Mouse (Mus musculus): ENCODE data around the gene Inpp5d.

Inpp5d gene

DNA sequence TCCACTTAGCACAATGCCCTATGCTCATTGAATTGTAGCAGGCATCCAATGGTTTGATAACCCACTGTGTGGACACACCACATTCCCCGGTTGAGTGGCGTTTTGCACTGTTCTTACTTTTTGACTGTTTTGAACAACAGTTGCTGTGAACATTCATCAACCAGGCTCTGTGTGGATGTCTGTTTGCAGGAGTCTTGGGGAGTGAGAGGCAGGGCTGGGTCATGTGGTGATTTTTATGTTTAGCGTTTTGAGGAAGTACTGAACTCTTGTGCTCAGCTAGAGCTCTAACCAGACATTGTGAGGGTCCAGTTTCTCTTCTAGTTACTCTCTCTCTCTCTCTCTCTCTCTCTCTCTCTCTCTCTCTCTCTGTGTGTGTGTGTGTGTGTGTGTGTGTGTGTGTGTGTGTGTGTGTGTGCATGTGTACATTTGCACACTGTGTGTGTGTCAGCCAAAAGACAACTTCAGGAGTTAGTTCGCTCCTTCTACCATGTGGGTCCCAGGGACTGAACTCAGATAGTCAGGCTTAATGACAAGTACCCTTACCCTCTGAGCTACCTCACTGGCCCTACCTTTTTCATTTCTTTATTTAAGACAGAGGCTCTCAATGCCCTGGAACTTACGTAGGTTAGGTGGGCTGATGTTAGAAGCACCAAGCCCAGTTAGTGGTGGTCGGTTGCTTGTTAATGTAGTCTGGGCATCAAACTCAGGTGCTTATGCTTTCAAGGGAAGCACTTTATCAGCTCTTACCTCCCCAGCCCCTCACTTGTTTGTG is 5.3 kb downstream of the Inpp5d start:
- DNase-seq, result no peak

DNA sequence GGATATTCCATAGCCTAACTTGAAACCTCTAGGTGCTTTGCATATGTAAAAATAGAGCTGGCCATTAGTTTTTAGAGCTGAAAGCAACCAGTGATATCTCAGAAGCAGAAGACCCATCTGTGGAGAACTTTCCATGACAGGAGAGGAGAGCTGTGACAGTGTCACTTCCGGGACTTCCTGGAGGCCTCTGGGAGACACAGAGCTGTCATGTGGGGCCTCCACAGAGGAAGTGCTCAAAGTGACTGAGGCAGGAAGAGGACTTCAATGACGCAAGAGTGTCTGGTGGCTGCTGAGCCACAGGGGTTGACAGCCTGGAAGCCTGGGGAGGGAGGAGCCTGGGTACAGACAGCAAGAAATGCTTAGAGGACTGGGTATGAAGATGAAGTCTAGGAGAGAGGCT is 6.2 kb downstream of the Inpp5d start:
- no peak for DNase-seq

DNA sequence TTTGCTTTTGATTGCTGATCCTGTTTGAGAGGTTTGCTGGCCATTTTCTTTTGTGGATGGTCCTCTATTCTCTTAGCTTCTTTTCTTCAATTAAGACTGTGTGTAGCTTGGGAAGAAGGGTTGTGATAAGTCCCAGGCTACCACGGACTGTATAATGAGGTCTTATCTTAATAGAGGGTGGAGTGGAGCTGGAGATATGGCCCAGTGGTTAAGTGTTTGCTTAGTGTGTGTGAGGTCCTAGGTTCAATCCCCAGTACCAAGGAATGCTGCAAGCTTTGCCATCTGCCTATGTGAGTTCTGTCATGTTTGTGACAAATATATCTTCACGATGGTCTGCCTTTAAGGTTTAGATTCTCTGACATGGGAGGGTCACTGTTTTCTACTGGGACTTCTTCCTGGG is 8.0 kb downstream of the Inpp5d start:
- no peak for DNase-seq

DNA sequence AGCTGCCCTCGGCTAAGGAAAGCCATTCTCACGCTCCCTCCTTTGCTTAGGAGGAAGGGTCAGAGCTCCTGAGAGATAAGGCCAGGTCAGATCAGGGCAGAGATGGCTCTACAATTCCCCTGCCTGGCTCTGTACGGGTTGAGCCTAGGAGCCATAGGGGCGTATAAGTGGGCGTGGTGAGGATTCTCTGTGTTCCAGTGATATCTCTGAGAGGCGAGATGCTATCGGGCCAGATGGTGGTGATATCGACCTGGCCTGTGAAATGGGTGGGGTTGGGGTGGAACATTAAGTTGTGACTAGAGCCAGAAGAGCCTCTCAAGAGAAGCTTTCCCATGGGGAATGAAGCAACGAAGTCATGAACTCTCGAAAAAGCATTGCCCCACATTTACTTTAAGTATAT is 11.5 kb downstream of the Inpp5d start:
- no peak for DNase-seq

DNA sequence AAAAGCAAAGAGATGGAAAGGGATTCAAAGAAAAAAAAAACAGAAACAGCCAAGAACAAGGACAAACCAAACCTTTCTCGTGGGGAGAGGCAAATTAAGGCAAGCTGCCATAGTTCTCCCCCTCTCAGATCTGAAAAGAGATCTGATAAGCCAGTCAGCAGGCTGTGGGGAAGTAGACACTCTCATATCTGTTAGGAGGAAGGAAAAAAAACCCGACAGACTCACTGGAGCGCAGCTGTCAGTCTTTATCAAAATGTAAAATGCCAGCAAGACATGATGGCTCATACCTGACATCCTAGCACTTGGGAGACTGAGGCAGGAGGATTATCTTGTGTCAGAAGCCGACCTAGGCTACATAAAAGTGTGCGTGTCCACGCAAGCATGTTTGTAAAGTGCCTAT is 12.1 kb downstream of the Inpp5d start:
- no peak for DNase-seq

DNA sequence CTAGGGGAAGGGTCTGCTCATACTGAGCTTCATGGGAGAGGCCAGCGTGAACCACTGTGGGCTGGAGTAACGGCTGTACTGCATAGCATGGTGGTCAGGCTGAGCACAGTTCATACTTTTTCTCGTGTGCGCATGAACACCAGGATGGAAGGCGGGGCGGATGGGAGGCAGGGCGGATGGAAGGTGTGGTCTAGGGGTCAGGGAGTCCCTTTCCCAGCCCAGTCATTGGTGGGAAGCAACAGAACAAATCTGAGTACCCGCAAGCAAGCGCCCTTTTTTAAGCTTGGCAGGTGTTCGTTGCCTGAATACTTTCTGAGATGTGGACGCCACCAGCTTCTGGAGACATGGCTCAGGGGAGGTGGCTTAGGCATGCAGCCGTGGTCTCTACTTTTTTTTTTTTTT is 16.6 kb downstream of the Inpp5d start:
- DNase-seq, result no peak

DNA sequence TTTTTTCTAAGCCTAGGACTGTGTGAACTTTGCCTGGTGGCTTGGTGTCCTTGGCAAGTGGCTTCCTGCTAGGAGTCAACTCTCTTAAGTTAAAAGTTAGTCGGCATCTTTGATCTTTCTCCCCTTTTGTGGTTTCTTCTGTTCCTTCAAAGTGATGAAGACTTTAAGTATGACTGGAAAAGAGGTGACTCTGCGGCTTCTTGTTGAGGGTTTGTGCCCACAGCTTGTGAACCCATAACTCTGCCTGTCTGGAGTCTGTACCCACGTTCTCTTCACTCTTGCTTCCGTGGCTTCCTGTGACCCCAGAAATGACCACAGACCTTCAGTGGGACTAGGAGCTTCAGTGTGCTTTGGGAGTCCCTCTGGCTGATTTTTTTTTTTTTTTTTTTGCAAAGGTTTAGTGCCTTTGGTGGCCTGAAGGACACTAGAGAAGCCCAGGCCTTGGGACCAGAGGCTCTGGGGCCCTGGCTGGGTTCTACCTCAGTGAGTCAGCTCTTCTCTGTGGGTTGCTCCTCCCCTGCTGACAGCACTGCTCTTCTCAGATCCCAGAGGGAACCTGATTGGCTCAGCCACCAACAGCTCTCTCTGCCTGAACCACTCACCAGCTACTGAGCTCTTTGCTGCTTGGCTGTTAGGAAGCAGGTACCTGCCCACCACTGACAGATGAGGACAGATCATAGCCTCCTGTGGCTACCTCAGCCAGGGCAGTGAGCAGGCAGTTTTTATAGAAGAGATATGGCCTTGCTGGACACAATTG is 17.2 kb downstream of the Inpp5d start:
- DNase-seq, result no peak

GRCm38 (mm10) chr1:87637878-87638600 is 17.9 kb downstream of the Inpp5d start:
- no peak for DNase-seq

GRCm38 (mm10) chr1:87639724-87640123 is 19.6 kb downstream of the Inpp5d start:
- no peak for DNase-seq

- no peak for DNase-seq
Measured at GRCm38 (mm10) chr1:87640165-87640661, 20.1 kb downstream of the Inpp5d start.

- no peak for DNase-seq
Measured at GRCm38 (mm10) chr1:87643016-87643415, 22.9 kb downstream of the Inpp5d start.

GRCm38 (mm10) chr1:87645041-87645440 is 24.9 kb downstream of the Inpp5d start:
- no peak for DNase-seq

- DNase-seq, result no peak
Measured at GRCm38 (mm10) chr1:87645748-87646147, 25.6 kb downstream of the Inpp5d start.

DNA sequence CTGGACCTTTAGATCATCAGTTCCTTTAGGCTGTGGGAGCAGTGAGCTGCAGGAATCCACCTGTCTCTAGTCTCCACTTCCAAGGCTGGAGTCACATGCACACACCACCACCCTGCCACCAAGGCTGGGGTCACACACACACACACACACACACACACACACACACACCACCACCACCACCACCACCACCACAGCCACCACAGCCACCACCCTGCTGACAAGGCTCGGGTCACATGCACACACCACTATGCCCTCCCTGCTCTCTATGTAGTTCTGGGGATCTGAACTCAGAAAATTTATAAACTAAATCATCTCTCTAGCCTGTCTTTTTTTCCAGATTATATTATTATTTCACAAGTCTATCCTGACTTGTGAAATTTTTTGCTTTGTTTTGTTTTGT is 27.7 kb downstream of the Inpp5d start:
- DNase-seq, result no peak

DNA sequence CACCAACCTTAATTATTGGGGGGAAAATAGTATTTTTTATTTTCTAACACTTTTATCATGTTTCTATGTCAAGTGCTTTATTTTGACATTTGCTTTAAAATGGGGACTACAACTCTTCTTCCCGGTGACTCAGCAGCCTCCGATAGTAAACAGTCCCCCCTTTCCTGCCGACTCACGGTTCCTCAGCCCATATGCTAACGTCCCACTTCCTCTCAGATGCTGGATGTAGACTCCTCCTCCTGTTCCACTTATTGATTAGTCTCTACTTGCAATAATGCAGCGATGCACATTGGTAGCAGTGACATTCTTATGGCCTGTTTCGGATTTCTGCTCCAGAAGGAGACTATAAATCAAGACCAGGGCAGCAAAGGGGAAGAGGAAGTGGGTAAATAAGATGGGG is 28.5 kb downstream of the Inpp5d start:
- DNase-seq, result no peak

DNA sequence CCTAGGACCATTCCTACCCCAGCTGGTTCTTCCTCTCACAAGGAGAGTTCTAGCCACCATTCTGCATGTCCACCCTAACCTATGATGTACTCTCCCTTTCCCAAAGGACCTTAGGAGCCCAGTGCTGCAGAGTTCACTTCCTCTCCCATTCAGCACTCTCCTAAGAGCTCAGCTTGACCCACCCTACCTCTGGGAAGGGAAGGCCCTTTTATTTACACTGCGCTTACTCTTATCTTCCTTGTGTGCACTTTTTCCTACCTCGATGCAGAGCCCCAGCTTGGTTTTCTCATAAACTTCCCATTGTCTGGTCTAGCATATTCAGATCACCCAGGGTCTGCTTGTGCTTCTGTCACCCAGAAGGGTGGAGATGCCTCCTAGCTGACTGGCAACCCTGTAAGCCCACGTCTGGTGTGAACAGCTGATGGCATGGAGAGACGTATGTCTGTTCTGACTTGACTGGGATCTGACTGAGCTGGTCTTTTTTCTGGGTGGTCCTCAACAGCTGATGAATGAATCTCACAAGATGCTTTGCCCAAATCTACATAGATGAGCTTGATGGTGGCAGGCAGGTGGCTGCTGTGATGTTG is 29.2 kb downstream of the Inpp5d start:
- DNase-seq, result no peak

DNA sequence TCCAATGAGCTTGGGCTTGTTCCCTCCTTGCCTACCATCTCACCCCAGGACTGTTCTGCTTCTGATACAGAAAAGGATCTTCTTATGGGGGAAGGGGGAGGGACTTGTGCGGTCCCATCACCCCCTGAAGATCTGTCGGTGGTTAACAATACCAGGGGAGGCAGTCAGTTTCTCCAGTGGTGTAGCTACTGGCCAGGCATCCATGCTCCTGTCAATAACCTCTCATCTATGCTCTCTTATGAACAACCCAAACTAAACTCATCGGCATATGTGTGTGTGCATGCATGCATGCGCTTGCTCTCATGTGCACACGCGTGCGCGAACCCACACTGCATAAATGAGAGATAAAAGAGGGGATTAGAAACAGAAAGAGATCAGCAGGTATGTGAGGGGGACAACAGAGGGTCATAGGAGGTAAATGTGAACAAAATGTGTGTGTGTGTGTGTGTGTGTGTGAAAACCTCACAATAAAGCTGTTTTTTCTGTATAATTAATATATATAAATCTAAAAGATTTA is 29.9 kb downstream of the Inpp5d start:
- DNase-seq, result no peak

DNA sequence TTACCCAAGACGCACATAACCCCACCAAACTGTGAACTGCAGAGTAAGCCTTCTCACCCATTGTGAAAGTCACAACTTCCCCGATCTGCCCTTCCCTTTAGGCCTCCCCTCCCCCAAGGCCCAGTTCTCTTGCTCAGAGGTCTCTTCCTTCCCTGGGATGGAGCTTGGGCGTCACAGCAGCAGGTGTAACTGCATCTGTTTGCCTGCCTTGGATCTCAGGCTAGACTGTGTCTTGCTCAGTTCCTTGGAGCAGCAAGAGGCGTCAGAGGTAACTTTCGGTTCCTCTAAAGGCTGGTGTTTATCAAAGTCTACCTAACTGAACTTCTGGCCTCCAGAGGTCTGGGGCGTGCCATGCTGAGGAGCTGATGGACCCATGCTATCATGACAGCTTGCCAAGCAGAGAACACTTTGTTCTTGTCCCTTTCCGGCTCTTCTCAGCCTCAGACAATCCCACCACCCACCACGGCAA is 30.5 kb downstream of the Inpp5d start:
- DNase-seq, result no peak

DNA sequence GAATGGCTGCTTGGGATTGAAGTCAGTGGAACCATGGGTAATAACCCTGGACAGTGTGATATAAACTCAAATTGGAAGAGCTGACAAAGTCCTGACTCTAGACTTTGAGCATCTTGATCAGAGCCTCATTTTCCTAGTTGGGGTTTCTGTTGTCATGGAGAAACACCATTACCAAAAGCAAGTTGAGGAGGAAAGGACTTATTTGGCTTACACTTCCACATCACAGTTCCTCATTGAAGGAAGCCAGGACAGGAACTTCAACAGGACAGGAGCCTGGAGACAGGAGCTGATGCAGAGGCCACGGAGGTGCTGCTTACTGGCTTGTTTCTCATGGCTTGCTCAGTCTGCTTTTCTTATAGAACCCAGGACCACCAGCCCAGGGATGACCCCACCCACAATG is 31.3 kb downstream of the Inpp5d start:
- no peak for DNase-seq

GRCm38 (mm10) chr1:87655101-87655500 is 35.0 kb downstream of the Inpp5d start:
- DNase-seq, result no peak

DNA sequence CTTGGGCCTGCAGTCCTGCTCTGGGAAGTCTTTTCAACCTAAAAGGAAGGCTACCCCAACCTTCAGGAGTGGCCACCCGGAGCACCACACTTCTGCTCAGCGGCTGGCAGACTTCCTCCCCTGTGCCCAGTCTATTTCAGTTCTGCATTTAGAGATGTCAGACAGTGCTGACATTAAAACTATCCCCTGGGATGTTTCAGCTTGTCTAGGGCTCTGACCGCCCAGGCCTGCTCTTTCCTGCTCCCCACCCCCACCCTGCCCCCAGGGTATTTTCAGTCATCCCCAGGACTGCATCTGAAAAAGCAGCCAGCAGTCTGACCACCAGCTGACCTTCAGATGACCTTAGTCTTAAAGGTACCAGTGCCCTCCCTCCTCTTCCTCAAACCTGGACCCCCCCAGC is 38.0 kb downstream of the Inpp5d start:
- no peak for DNase-seq

- no peak for DNase-seq
Measured at GRCm38 (mm10) chr1:87658485-87658884, 38.4 kb downstream of the Inpp5d start.

All from cerebellum, adult 18-20 months (tissue).